Mouse (Mus musculus) cerebellum, adult 2 months (tissue): Measurements from ENCODE around the gene Slc10a7.

Experiments
- CTCF ChIP-seq: fragments of 200-500 bp; IDR thresholded peaks from 2 replicates; pipeline ENCODE4 v1.5.1; 2011; ENCODE audit warnings: low read depth, mild to moderate bottlenecking, control low read depth, low read length, moderate library complexity, borderline replicate concordance; ENCODE audit not compliant: insufficient read depth
- POLR2A ChIP-seq: fragments of 200-500 bp; IDR thresholded peaks from 2 replicates; pipeline ENCODE4 v1.6.1; 2011; ENCODE audit warnings: low read length, control low read depth, borderline replicate concordance; ENCODE audit not compliant: insufficient read depth

DNA sequence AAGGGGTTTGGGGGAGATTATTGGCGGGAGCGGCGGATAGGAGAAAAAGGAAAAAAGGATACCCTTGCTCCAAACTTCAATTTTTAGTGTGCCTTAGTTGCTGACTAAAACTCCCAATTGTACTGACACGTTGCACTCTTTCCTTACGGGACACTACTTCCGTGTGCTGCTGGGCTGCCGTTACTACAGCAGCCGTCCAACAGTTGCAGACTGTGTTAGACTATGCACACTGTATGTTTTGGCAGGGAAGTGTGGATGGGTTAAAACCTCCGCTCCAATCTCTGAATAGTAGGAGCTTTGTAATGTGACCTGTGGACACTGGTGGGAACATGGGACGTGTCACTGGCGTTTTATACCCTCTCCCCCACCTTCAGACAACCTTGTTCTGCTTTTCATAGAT lies 948 bp downstream of the Slc10a7 start:
- TF ChIP-seq POLR2A (no peak), CTCF (no peak)
